Mouse (Mus musculus) right cerebral cortex, postnatal 14 days (tissue): Measurements from ENCODE around the gene Inpp4b.

ENCODE experiments used
- DNase-seq: peaks from one replicate; pipeline ENCODE4 v3.0.0; 2022

Gene Inpp4b

GRCm38 (mm10) chr8:81342236-81342998 lies at the start of gene Inpp4b:
Gene Inpp4b, plus strand, starts transcription at chr8:81342556.
- DNase-seq, result peak; percentile 71

GRCm38 (mm10) chr8:81335250-81335649 lies 7.1 kb upstream of the Inpp4b start:
- no peak for DNase-seq

GRCm38 (mm10) chr8:81341191-81341590 lies 1.2 kb upstream of the Inpp4b start:
- no peak for DNase-seq

GRCm38 (mm10) chr8:81341591-81342235 lies 643 bp upstream of the Inpp4b start:
- peak; percentile 62 for DNase-seq

- no peak for DNase-seq
Observed at GRCm38 (mm10) chr8:81342999-81343302, 595 bp downstream of the Inpp4b start.

- no peak for DNase-seq
Observed at GRCm38 (mm10) chr8:81345170-81345697, 2.9 kb downstream of the Inpp4b start.

DNA sequence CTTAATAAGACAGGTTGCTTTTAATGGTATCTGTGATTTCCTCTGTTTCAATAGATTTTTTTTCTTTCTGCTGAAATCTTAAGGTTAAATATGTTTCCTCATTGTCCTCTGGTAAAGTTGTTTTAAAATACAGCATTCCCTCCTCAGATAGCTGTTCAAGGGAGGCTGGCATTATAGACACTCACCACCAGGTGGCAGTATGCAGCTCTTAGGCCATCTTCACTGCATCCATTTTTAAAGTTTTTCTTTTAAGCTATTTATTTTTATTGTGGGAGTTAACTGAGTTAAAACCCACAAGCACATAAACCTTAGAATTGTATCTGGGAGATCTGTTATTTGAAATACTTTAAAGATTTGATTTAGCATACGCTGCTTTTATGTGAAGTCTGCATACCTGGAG lies 7.1 kb downstream of the Inpp4b start:
- peak; percentile 36 for DNase-seq

DNA sequence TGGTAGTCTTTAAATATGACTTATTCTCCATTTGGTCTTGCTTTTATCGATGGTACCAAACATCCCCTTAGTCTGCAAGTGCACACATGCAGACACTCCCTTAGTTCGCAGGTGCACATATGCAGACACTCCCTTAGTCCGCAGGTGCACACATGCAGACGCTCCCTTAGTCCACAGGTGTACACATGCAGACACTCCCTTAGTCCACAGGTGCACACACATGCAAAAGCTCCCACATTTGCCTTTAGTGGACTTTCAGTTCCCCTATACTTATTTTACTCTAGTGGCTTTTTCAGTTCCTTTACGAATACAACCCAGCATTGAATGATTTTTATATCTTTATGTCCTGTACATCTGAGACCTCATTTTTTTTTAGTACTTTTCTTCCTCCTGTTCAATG lies 11.1 kb downstream of the Inpp4b start:
- no peak for DNase-seq

GRCm38 (mm10) chr8:81358108-81358507 lies 15.8 kb downstream of the Inpp4b start:
- DNase-seq, result no peak

GRCm38 (mm10) chr8:81360518-81360917 lies 18.2 kb downstream of the Inpp4b start:
- peak; percentile 21 for DNase-seq

GRCm38 (mm10) chr8:81361162-81361561 lies 18.8 kb downstream of the Inpp4b start:
- no peak for DNase-seq

GRCm38 (mm10) chr8:81370607-81371006 lies 28.3 kb downstream of the Inpp4b start:
- no peak for DNase-seq

DNA sequence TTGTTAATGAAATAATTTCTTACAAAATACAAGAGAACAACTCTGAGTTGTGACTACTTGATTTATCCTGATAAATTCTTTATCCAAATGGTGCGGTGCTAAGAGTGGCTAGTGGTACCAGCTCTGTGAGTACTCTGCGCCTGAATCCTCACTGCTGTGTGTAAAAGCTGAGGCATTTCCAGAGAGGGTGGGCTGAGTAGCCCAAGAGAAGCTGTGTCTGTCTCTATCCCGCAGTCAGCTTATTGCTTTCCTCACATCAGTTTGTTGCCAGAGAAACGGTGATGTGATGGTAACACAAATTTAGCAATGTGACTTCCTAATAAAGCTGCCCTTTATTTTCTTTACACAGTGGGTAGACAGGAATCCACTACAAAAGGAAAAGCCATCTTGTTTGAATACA lies 29.5 kb downstream of the Inpp4b start:
- DNase-seq, result no peak

- no peak for DNase-seq
Observed at GRCm38 (mm10) chr8:81374877-81375475, 32.6 kb downstream of the Inpp4b start.

DNA sequence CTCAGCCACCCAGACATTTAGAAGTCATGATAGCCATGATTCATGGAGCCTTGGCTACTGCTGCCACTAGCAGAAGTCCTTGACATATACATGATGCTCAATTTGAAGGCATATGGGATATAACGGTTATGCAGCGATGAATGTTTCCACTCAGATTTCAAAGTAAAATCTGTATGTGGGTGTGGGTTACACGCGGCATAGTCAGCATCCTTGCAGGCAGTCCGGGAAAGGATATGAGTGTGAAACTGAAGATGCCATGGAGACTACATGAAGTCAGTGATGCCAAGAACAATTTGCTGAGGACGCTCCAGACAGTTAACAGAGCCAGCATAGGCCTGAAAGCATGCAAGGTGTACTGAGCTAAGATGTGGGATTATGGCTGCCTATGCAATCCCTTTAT lies 46.6 kb downstream of the Inpp4b start:
- no peak for DNase-seq

- no peak for DNase-seq
Observed at GRCm38 (mm10) chr8:81399071-81399470, 56.7 kb downstream of the Inpp4b start.

DNA sequence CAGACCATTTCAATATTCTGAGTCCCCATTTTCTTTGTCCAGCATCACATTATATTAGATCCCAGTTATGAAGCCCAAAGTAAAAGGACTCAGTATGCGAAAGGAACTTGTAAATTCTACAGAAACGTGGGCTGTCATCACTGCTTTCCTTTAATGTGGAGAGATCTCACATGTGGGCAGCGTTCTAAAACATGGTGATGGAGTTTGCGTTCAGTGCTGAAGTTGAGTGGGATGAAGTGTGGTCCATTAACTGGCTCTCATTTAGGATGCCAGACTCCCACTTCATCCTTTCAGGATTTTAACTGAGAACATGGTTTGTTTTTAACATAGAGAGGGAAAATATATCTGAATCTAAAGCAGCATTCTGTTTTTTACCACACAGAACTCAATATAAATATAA lies 57.1 kb downstream of the Inpp4b start:
- DNase-seq, result no peak

- no peak for DNase-seq
Observed at GRCm38 (mm10) chr8:81412707-81413106, 70.4 kb downstream of the Inpp4b start.

DNA sequence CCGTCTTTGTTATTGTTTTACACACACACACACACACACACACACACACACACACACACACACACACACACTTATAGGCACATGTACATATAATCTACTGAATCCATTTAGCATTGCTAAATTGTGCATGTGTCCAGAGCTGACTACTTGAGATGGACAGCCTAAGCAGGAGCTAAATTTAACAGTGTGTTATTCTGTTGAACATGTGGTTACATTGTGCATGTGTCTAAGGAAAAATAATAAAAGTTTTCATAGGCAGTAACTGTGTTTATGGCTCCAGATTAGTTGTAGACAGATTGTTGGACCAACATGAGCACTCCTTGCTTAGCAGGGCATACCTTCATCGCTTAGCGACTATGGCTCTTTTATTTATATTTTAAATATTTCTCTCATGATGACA lies 101.6 kb downstream of the Inpp4b start:
- no peak for DNase-seq

DNA sequence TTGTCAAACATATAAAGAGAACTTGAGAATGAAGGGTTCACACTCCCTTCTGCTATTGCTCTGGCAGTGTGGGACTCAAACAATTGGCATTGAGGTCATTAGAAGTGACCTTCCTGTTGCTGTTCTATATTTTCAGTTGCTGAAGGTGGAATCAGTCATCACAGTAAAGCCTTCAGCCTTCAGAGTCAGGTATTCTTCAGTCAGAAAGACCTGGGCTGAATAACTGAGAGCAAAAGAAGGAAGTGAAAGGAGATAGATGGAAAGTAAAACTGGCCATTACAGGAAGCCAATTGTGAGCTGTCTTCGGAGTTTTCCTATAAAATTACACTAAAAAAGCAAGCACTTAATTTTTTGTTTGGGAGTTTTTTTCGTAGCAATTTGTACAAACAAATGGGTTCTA lies 107.4 kb downstream of the Inpp4b start:
- DNase-seq, result no peak

- no peak for DNase-seq
Observed at GRCm38 (mm10) chr8:81452082-81452481, 109.7 kb downstream of the Inpp4b start.

- DNase-seq, result no peak
Observed at GRCm38 (mm10) chr8:81454830-81455229, 112.5 kb downstream of the Inpp4b start.

DNA sequence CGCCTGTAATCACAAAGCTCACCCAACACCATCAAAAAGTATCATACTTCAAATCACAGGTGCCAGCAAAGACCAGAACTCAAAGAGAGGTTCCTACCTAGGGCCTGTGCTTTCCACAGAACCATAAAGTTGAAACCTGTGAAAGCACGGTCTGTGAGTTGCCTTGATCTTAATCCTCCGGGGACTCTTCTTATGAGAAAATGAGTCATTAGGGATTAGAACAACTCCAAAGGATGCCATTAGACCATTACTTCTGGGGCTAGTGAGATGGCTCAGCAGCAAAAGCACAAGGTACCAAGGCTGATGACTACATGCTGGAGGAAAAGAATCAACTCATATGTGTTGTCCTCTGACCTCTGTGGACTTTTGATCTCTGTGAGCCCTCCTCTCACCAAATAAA lies 121.4 kb downstream of the Inpp4b start:
- no peak for DNase-seq

GRCm38 (mm10) chr8:81466776-81467175 lies 124.4 kb downstream of the Inpp4b start:
- no peak for DNase-seq
